Mouse (Mus musculus): ENCODE data around the gene Vezt.

DNA sequence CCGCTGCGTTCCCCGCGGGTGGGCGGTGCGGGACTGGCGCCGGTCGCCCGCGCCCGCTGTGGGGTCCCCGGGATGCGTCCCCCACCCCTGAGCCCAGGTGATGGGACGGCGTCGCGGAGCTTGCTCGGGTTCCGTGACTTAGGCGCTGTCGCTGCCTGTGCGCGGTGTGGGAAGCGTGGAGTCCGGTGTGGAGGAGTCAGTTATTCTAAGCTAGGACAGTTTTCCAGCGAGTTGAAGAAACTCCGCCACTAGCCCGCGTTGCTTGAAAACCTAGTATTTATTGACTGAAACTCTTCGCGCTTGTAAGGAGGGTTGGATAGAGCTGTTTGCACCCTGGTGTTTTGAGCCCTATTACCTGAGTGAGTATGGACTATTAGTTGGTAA lies 750 bp upstream of the Vezt start:
- TF ChIP-seq CTCF (IDR thresholded peaks at IDR 0.05; ENCODE audit: low read depth, low read length) (no peak), POLR2A (IDR thresholded peaks at IDR 0.05; ENCODE audit: borderline replicate concordance, low read depth, low read length) (no peak)
